Mouse (Mus musculus) heart, adult 2 months (tissue): ENCODE measurements at regions not wholly inside any gene's neighbourhood (a gene's known extent, or its start where the extent isn't known, plus 50 kb on each side); places are given as distances from the start of the nearest gene placed in this dataset.

ENCODE experiments used
- CTCF ChIP-seq: fragments of 200-600 bp; IDR thresholded peaks from 2 replicates; pipeline ENCODE4 v1.8.1; 2022; ENCODE audit warnings: antibody characterized with exemption, mild to moderate bottlenecking, moderate library complexity
- POLR2A ChIP-seq: fragments of 200-500 bp; IDR thresholded peaks from 2 replicates; pipeline ENCODE4 v1.6.1; 2011; ENCODE audit warnings: mild to moderate bottlenecking, low read depth, low read length, control low read depth; ENCODE audit not compliant: insufficient read depth

DNA sequence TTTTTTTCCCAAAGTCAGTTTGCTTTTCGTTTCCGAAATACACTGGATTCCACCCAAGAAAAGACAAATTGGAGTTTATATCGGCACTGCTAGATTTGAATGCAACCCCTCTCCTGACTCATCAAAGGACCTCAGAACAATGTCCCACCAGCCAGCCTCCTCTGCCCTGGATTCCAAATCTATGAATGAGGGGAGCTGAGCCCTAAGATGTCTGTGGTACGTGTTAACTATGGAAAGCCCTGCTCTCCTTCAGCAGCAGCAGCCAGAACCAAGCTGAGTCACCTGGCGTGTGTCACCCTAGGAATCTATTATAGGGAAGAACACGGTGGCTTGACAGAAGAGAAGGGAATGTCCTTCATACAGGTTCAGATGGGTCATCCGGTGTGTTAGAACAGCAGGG is 167.9 kb downstream of the Cdc5l start:
- no peak for TF ChIP-seq POLR2A
- TF ChIP-seq CTCF = no peak
